Mouse (Mus musculus) left cerebral cortex, adult 8-10 months (tissue): ENCODE measurements around the gene Gm20908. TPM values are rescaled to one million over a fixed set of nuclear protein-coding genes. Genes with fewer than 3 reads are reported as not detected.
"Not testable (repeated sequence)": the region's sequence is repeated elsewhere in the genome, so short reads cannot be mapped to it uniquely, and the experiment has no call there.

Experiments used
- DNase-seq, 2 experiments: peaks; one replicate each; pipeline ENCODE4 v3.0.0; 2022; ENCODE audit warnings: low spot score in 2 of 2
- total RNA-seq, 4 experiments: library from RNA; stranded (reverse); gene quantifications; 2 replicates each; pipeline ENCODE4 v1.2.4; 2022

The Gm20908 gene
- total RNA-seq = not detected

DNA sequence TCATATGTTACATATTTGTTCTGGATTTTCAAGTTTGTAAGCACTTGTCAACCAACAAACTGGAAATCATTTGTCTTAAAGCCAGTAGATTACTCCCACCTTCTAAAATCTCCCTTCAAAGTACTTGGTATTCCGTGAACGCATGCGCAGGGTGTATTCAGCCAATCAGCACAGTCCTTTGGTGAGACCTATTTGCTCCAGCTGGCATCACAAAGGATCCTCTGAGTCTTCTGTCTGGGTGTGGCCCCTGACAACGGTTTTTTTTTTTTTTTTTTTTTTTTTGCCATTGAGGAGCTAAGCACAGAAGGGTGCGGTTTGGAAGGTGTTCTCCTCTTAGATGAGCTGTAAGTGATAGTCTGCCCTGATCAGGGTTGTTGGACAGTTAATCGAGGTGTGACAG lies at the start of gene Gm20908:
Gene Gm20908, plus strand, starts transcription at position 301 of the 400 bp plus-strand sequence.
- DNase-seq = not testable (repeated sequence)
